ENCODE assay signal across 8 mouse cellular contexts in the genomic region with DNA sequence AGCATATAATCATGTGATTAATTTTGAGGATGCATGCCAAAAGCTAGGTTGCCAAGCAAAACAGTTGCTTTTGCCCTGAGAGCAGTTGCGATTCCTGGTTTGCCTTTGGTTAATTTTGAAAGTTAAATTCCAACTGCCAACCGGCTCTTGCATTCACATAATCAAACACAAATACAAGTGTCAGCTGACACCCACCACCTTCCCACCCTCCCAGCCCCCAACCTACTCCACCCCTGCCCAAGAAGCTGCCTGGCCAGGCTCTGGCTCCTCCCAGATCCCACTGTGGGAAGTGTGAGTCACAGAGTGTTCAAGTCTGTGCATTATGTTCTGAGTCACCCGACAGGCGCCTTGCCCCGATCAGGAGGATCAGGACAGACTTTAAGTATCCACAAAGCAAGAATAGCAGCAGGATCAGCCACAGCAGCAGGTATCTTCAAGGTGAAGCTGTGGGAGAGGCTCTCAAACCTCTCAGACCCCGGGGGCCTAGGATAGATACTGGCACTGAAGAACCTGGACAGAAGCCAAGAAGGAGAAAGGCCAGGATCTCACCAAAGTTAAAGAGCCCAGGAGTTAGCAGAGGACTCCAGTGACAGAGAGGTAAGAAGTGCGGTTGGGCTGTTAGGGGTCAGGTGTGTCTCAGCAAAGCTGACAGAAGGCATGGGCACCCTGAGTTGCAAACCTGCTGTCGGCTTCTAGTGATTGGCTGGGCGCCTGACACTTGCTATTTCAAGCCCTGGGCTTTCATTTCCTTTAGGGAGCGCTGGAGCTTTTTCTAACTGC. TPM values are rescaled to one million over a fixed set of nuclear protein-coding genes. Genes with fewer than 3 reads are reported as not detected.
DNase-seq lines count a peak whose midpoint lies in the region; ATAC-seq and TF ChIP-seq lines count a peak whose summit lies in the region.

TSS of gene Serpinb8 (plus strand) at position 316 of the 780 bp plus-strand sequence.

- H3K9ac ChIP-seq in hindbrain, postnatal 0 days (replicated peaks; ENCODE audit: low read length): no peak within 1 kb of the TSS
- no peak within 1 kb of the TSS for H3K9ac ChIP-seq in intestine, embryonic 16.5 days (ENCODE audit: low read depth, low read length)

- H3K9me3 ChIP-seq in hindbrain, postnatal 0 days (ENCODE audit: low read length): no peaks in the 10 kb centered on the region
- H3K9me3 ChIP-seq in hindbrain, embryonic 10.5 days: no peaks in the 10 kb centered on the region
- H3K9me3 ChIP-seq in intestine, embryonic 16.5 days (ENCODE audit: control insufficient read depth, low read length): no peaks in the 10 kb centered on the region

- peak within 1 kb of the TSS; percentile 31 for H3K4me2 ChIP-seq in hindbrain, postnatal 0 days (ENCODE audit: low read depth, low read length)
- peak within 1 kb of the TSS; percentile 20 for H3K4me2 ChIP-seq in intestine, embryonic 16.5 days (ENCODE audit: low read depth, low read length)

- ATAC-seq in hindbrain, postnatal 0 days: peak; percentile 79
- peak; percentile 84 for ATAC-seq in intestine, embryonic 16.5 days

- no peaks in the 10 kb centered on the region for H3K27me3 ChIP-seq in hindbrain, postnatal 0 days (ENCODE audit: insufficient read depth, low read length)
- no peaks in the 10 kb centered on the region for H3K27me3 ChIP-seq in hindbrain, embryonic 10.5 days (ENCODE audit: insufficient read depth, poor library complexity, severe bottlenecking)
- no peaks in the 10 kb centered on the region for H3K27me3 ChIP-seq in intestine, embryonic 16.5 days (replicated peaks; ENCODE audit: control insufficient read depth, insufficient read depth, low read length)

- DNase-seq in hindbrain, postnatal 0 days (ENCODE audit: low spot score): peak; percentile 25
- DNase-seq in hindbrain, embryonic 10.5 days (ENCODE audit: low spot score): no peak
- DNase-seq in cerebellum, adult 18-20 months: peak; percentile 94 to 95
- DNase-seq in gastrocnemius, adult 2 months: peak; percentile 70
- peak; percentile 71 to 74 for DNase-seq in left cerebral cortex, postnatal 36 days (ENCODE audit: low spot score in 2 of 2)
- DNase-seq in ovary, adult 18-20 months (ENCODE audit: low spot score): peak; percentile 55
- no peak for DNase-seq in yolk sac, embryonic 10.5 days (ENCODE audit: low spot score)

- peak within 1 kb of the TSS; percentile 54 for H3K27ac ChIP-seq in hindbrain, postnatal 0 days
- no peak within 1 kb of the TSS for H3K27ac ChIP-seq in hindbrain, embryonic 10.5 days
- H3K27ac ChIP-seq in gastrocnemius, adult 2 months: peak within 1 kb of the TSS; percentile 72
- no peak within 1 kb of the TSS for H3K27ac ChIP-seq in intestine, embryonic 16.5 days (ENCODE audit: low read length)

- 46% methylated on average over 10 of the region's 10 CpGs for WGBS in hindbrain, postnatal 0 days
- WGBS in hindbrain, embryonic 10.5 days: 62% methylated on average over 10 of the region's 10 CpGs
- 36% methylated on average over 10 of the region's 10 CpGs for WGBS in intestine, embryonic 16.5 days

- no peaks in the 10 kb centered on the region; the same call in 1 of the 2 replicates for H3K4me1 ChIP-seq in hindbrain, postnatal 0 days (ENCODE audit: insufficient read depth, low read length)
- peaks cover 4% of the 10 kb centered on the region; the same call in 1 of the 2 replicates for H3K4me1 ChIP-seq in hindbrain, embryonic 10.5 days (replicated peaks)
- 0 out of 2 replicates have a peak, but pooled peaks cover 5% of the 10 kb centered on the region for H3K4me1 ChIP-seq in intestine, embryonic 16.5 days (ENCODE audit: control insufficient read depth, insufficient read depth, low read length)

- intact Hi-C loops in gastrocnemius, adult 2 months (cut with DNase I): no loop called here
- intact Hi-C loops in left cerebral cortex, postnatal 36 days (cut with DNase I): no loop called here

- no peaks in the 10 kb centered on the region for H3K36me3 ChIP-seq in hindbrain, postnatal 0 days (ENCODE audit: insufficient read depth, low read length)
- no peaks in the 10 kb centered on the region for H3K36me3 ChIP-seq in hindbrain, embryonic 10.5 days
- no peaks in the 10 kb centered on the region for H3K36me3 ChIP-seq in intestine, embryonic 16.5 days (ENCODE audit: control insufficient read depth, insufficient read depth, low read length)

- no peak for TF ChIP-seq CTCF in hindbrain, postnatal 0 days (IDR thresholded peaks at IDR 0.05; ENCODE audit: low read depth)
- no peak for TF ChIP-seq CTCF in gastrocnemius, adult 2 months (IDR thresholded peaks at IDR 0.05)

- H3K4me3 ChIP-seq in hindbrain, postnatal 0 days (ENCODE audit: low read length): no peak within 1 kb of the TSS
- H3K4me3 ChIP-seq in hindbrain, embryonic 10.5 days: no peak within 1 kb of the TSS
- H3K4me3 ChIP-seq in gastrocnemius, adult 2 months: peak within 1 kb of the TSS; percentile 66
- H3K4me3 ChIP-seq in intestine, embryonic 16.5 days (ENCODE audit: low read length): peak within 1 kb of the TSS; percentile 6; the same call in 1 of the 2 replicates

RNA-seq across cellular contexts. Expression of gene Serpinb8, which starts in this region (rescaled TPM):
- total RNA-seq in hindbrain, postnatal 0 days (2014; rRNA removed): 0.11 and 0.42 TPM in 2 replicates
- polyA plus RNA-seq in hindbrain, postnatal 0 days (2015; fragmentation: Nextera tagmentation; extraction: Ambion mirVana): 0.91 and 1.2 TPM in 2 replicates
- 2.0 and 2.8 TPM in 2 replicates for polyA plus RNA-seq in hindbrain, embryonic 10.5 days (2016; fragmentation: Nextera tagmentation; extraction: Ambion mirVana)
- 1 to 10 TPM; 1.3 to 2.3 TPM for total RNA-seq in gastrocnemius, adult 2 months (2021)
- polyA plus RNA-seq in intestine, embryonic 16.5 days (2015; fragmentation: Nextera tagmentation; extraction: Ambion mirVana): 0.72 and 0.81 TPM in 2 replicates
- 10 to 100 TPM; 12.8 to 15.5 TPM for total RNA-seq in left cerebral cortex, postnatal 36 days (2021)

Comparison
In these comparisons a context has a peak if more than half of its experiments do, and no peak if none do; other contexts are left out.
1. DNase-seq: peak in hindbrain, postnatal 0 days (single experiment), cerebellum, adult 18-20 months (2 of 2), gastrocnemius, adult 2 months (single experiment), left cerebral cortex, postnatal 36 days (2 of 2) and ovary, adult 18-20 months (single experiment); none in hindbrain, embryonic 10.5 days (single experiment) and yolk sac, embryonic 10.5 days (single experiment).
2. H3K27ac ChIP-seq: peak in hindbrain, postnatal 0 days (single experiment) and gastrocnemius, adult 2 months (single experiment); none in hindbrain, embryonic 10.5 days (single experiment) and intestine, embryonic 16.5 days (single experiment).
3. Peak in ATAC-seq, H3K4me3 ChIP-seq and H3K4me2 ChIP-seq in intestine, embryonic 16.5 days; RNA of the gene not detected or under 1 TPM.